Mouse (Mus musculus) embryonic facial prominence, embryonic 15.5 days (tissue): ENCODE measurements around the gene Ccdc148. TPM values are rescaled to one million over a fixed set of nuclear protein-coding genes. Genes with fewer than 3 reads are reported as not detected.

Source experiments
- ATAC-seq: fragments of 200-750 bp; cut with Nextera tagmentation; 2 replicates; pipeline ENCODE4 v1.8.0; 2017; ENCODE audit warnings: low read depth, moderate TSS enrichment; ENCODE audit not compliant: insufficient number of reproducible peaks, low FRiP score, low TSS enrichment
- H3K27ac ChIP-seq: fragments of 300-500 bp; sonication (generic); replicated peaks from 2 replicates; pipeline ENCODE4 v1.5.1; 2015; ENCODE audit warnings: mild to moderate bottlenecking, inconsistent platforms
- H3K27me3 ChIP-seq: fragments of 300-500 bp; sonication (generic); 2 replicates; pipeline ENCODE4 v1.6.1; 2015; ENCODE audit warnings: inconsistent platforms
- H3K36me3 ChIP-seq: fragments of 300-500 bp; sonication (generic); 2 replicates; pipeline ENCODE4 v1.6.1; 2015; ENCODE audit warnings: mild to moderate bottlenecking, inconsistent platforms
- H3K4me1 ChIP-seq: fragments of 300-500 bp; sonication (generic); 2 replicates; pipeline ENCODE4 v1.6.1; 2015; ENCODE audit warnings: inconsistent platforms
- H3K4me2 ChIP-seq: fragments of 300-500 bp; sonication (generic); replicated peaks from 2 replicates; pipeline ENCODE4 v1.6.1; 2015; ENCODE audit warnings: mild to moderate bottlenecking, inconsistent platforms
- H3K4me3 ChIP-seq: fragments of 300-500 bp; sonication (generic); replicated peaks from 2 replicates; pipeline ENCODE4 v1.5.1; 2015; ENCODE audit warnings: mild to moderate bottlenecking, inconsistent platforms
- H3K9ac ChIP-seq: fragments of 300-500 bp; sonication (generic); 2 replicates; pipeline ENCODE4 v1.6.1; 2015; ENCODE audit warnings: inconsistent platforms
- H3K9me3 ChIP-seq: fragments of 300-500 bp; sonication (generic); replicated peaks from 2 replicates; pipeline ENCODE4 v1.6.1; 2016; ENCODE audit warnings: inconsistent platforms
- WGBS: fragments of 180-500 bp; shearing (Covaris S2); methylation state at CpG from one replicate; pipeline ENCODE4 v1.1.7; 2015; 5-methylcytosine and 5-hydroxymethylcytosine counted together
- polyA plus RNA-seq: library from polyadenylated mRNA; unstranded; fragments of >200 nt; fragmentation: Nextera tagmentation; extraction: Ambion mirVana; gene quantifications from 2 replicates; pipeline ENCODE4 v1.2.1, GENCODE M21; 2015

The Ccdc148 gene
- polyA plus RNA-seq, 1 experiment from 2014 or later, result 1.6 TPM

- under 1% methylated on average over 16 of the region's 16 CpGs for WGBS
- no peaks in the 10 kb centered on the region for H3K36me3 ChIP-seq
- peak overlapping the region; percentile 96 for H3K4me3 ChIP-seq
- no peaks in the 10 kb centered on the region for H3K27me3 ChIP-seq
- H3K4me1 ChIP-seq, result peaks cover 24% of the 10 kb centered on the region
- peak overlapping the region; percentile 77 for H3K4me2 ChIP-seq
- H3K27ac ChIP-seq, result peak overlapping the region; percentile 51; the same call in 1 of the 2 replicates
- ATAC-seq, result 0 out of 2 replicates have a peak, but pooled peaks have one; percentile 4
- H3K9ac ChIP-seq, result no peak overlapping the region
- H3K9me3 ChIP-seq, result no peaks in the 10 kb centered on the region
These were observed 400 bp downstream of the Ccdc148 start for GRCm38 (mm10) chr2:59159961-59160604.

GRCm38 (mm10) chr2:59158117-59158516 is 2.4 kb downstream of the Ccdc148 start:
- no peak for ATAC-seq
- H3K27ac ChIP-seq, result no peak overlapping the region
- no peak overlapping the region for H3K4me3 ChIP-seq
- no peaks in the 10 kb centered on the region for H3K27me3 ChIP-seq
- WGBS, result 57% methylated on average over 2 of the region's 2 CpGs
- H3K9ac ChIP-seq, result no peak overlapping the region
- H3K36me3 ChIP-seq, result no peaks in the 10 kb centered on the region
- H3K4me1 ChIP-seq, result peaks cover 14% of the 10 kb centered on the region
- no peaks in the 10 kb centered on the region for H3K9me3 ChIP-seq
- no peak overlapping the region for H3K4me2 ChIP-seq

GRCm38 (mm10) chr2:59155428-59155827 is 5.1 kb downstream of the Ccdc148 start:
- H3K9ac ChIP-seq, result no peak overlapping the region
- no peak overlapping the region for H3K4me2 ChIP-seq
- H3K36me3 ChIP-seq, result no peaks in the 10 kb centered on the region
- ATAC-seq, result no peak
- no peak overlapping the region for H3K27ac ChIP-seq
- H3K4me1 ChIP-seq, result peaks cover 7% of the 10 kb centered on the region
- H3K9me3 ChIP-seq, result no peaks in the 10 kb centered on the region
- H3K27me3 ChIP-seq, result no peaks in the 10 kb centered on the region
- H3K4me3 ChIP-seq, result no peak overlapping the region

GRCm38 (mm10) chr2:59131044-59131443 is 29.4 kb downstream of the Ccdc148 start:
- WGBS, result 91% methylated on average over 8 of the region's 8 CpGs
- H3K36me3 ChIP-seq, result no peaks in the 10 kb centered on the region
- H3K27ac ChIP-seq, result no peak overlapping the region

GRCm38 (mm10) chr2:59129821-59130220 is 30.7 kb downstream of the Ccdc148 start:
- no peak overlapping the region for H3K9ac ChIP-seq
- H3K4me2 ChIP-seq, result no peak overlapping the region
- no peaks in the 10 kb centered on the region for H3K36me3 ChIP-seq
- no peaks in the 10 kb centered on the region for H3K4me1 ChIP-seq
- ATAC-seq, result no peak
- H3K27ac ChIP-seq, result no peak overlapping the region
- no peaks in the 10 kb centered on the region for H3K9me3 ChIP-seq
- 80% methylated on average over 8 of the region's 8 CpGs for WGBS
- no peak overlapping the region for H3K4me3 ChIP-seq
- H3K27me3 ChIP-seq, result no peaks in the 10 kb centered on the region

More at GRCm38 (mm10) chr2:59131044-59131443, 29.4 kb downstream of the Ccdc148 start:
- no peaks in the 10 kb centered on the region for H3K4me1 ChIP-seq
- no peak for ATAC-seq
- H3K9ac ChIP-seq, result no peak overlapping the region
- H3K4me2 ChIP-seq, result no peak overlapping the region
- no peaks in the 10 kb centered on the region for H3K9me3 ChIP-seq
- no peaks in the 10 kb centered on the region for H3K27me3 ChIP-seq
- no peak overlapping the region for H3K4me3 ChIP-seq

GRCm38 (mm10) chr2:59129023-59129422 is 31.5 kb downstream of the Ccdc148 start:
- Histone ChIP-seq H3K4me3 (no peak overlapping the region), H3K36me3 (no peaks in the 10 kb centered on the region), H3K4me2 (no peak overlapping the region), H3K4me1 (no peaks in the 10 kb centered on the region), H3K27ac (no peak overlapping the region), H3K27me3 (no peaks in the 10 kb centered on the region), H3K9ac (no peak overlapping the region), H3K9me3 (no peaks in the 10 kb centered on the region)
- WGBS, result 78% methylated on average over 7 of the region's 7 CpGs
- ATAC-seq, result no peak

- H3K36me3 ChIP-seq, result no peaks in the 10 kb centered on the region
- H3K4me3 ChIP-seq, result no peak overlapping the region
- no peak for ATAC-seq
- no peak overlapping the region for H3K4me2 ChIP-seq
- H3K27ac ChIP-seq, result no peak overlapping the region
- 81% methylated on average over 5 of the region's 5 CpGs for WGBS
- no peak overlapping the region for H3K9ac ChIP-seq
- no peaks in the 10 kb centered on the region for H3K4me1 ChIP-seq
- no peaks in the 10 kb centered on the region for H3K27me3 ChIP-seq
- H3K9me3 ChIP-seq, result no peaks in the 10 kb centered on the region
These were observed 104.8 kb downstream of the Ccdc148 start for GRCm38 (mm10) chr2:59055615-59056145.

GRCm38 (mm10) chr2:59054339-59054738 is 106.1 kb downstream of the Ccdc148 start:
- H3K27ac ChIP-seq, result no peak overlapping the region
- no peak overlapping the region for H3K9ac ChIP-seq
- H3K27me3 ChIP-seq, result no peaks in the 10 kb centered on the region
- ATAC-seq, result no peak
- no peaks in the 10 kb centered on the region for H3K4me1 ChIP-seq
- H3K4me3 ChIP-seq, result no peak overlapping the region
- no peaks in the 10 kb centered on the region for H3K36me3 ChIP-seq
- H3K9me3 ChIP-seq, result no peaks in the 10 kb centered on the region
- H3K4me2 ChIP-seq, result no peak overlapping the region
- WGBS, result 60% methylated on average over 5 of the region's 5 CpGs

- H3K4me2 ChIP-seq, result no peak overlapping the region
- no peaks in the 10 kb centered on the region for H3K36me3 ChIP-seq
- ATAC-seq, result no peak
- H3K4me3 ChIP-seq, result no peak overlapping the region
- no peaks in the 10 kb centered on the region for H3K9me3 ChIP-seq
- H3K27me3 ChIP-seq, result no peaks in the 10 kb centered on the region
- no peak overlapping the region for H3K9ac ChIP-seq
- WGBS, result 53% methylated on average over 7 of the region's 7 CpGs
- no peak overlapping the region for H3K27ac ChIP-seq
- no peaks in the 10 kb centered on the region for H3K4me1 ChIP-seq
These were observed 106.9 kb downstream of the Ccdc148 start for GRCm38 (mm10) chr2:59053461-59054039.

GRCm38 (mm10) chr2:59050245-59050824 is 110.1 kb downstream of the Ccdc148 start:
- ATAC-seq, result no peak
- Histone ChIP-seq H3K9ac (no peak overlapping the region), H3K9me3 (no peaks in the 10 kb centered on the region), H3K4me2 (no peak overlapping the region), H3K4me3 (no peak overlapping the region), H3K27ac (no peak overlapping the region), H3K27me3 (no peaks in the 10 kb centered on the region), H3K36me3 (no peaks in the 10 kb centered on the region), H3K4me1 (no peaks in the 10 kb centered on the region)
- WGBS, result 65% methylated on average over 8 of the region's 8 CpGs

GRCm38 (mm10) chr2:59049686-59050085 is 110.8 kb downstream of the Ccdc148 start:
- ATAC-seq, result no peak
- no peak overlapping the region for H3K4me3 ChIP-seq
- no peak overlapping the region for H3K9ac ChIP-seq
- 28% methylated on average over 4 of the region's 4 CpGs for WGBS
- H3K36me3 ChIP-seq, result no peaks in the 10 kb centered on the region
- H3K4me1 ChIP-seq, result no peaks in the 10 kb centered on the region
- H3K27ac ChIP-seq, result no peak overlapping the region
- no peaks in the 10 kb centered on the region for H3K9me3 ChIP-seq
- no peak overlapping the region for H3K4me2 ChIP-seq
- no peaks in the 10 kb centered on the region for H3K27me3 ChIP-seq
